Mouse (Mus musculus): ENCODE data around the gene Rnf150.

- TF ChIP-seq CTCF (IDR thresholded peaks at IDR 0.05; ENCODE audit: control insufficient read depth, insufficient read depth, low read length): no peak
- TF ChIP-seq POLR2A (IDR thresholded peaks at IDR 0.05; ENCODE audit: borderline replicate concordance, control insufficient read depth, low read depth, low read length): no peak
These were observed 101.4 kb downstream of the Rnf150 start for GRCm38 (mm10) chr8:82964537-82964936.
